Mouse (Mus musculus): ENCODE measurements at regions not wholly inside any gene's neighbourhood (a gene's known extent, or its start where the extent isn't known, plus 50 kb on each side); places are given as distances from the start of the nearest gene placed in this dataset.

DNA sequence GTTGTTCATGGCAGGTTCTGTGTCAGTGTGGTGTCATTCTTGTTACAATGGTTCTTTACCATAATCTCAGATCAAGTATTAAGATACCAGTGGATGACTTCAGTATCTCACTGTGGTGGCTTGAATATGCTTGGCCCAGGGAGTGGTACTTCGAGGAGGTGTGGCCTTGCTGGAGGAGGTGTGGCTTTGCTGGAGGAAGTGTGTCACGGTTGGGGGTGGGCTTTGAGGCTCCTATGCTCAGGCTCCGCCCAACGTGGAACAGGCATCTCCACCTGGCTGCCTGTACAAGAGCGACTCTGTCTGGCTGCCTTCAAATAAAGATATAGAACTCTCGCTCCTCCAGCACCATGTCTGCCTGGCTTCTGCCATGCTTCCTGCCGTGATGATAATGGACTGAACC, 63.6 kb downstream of the Cd2 start:
- TF ChIP-seq POLR2A (IDR thresholded peaks at IDR 0.05; ENCODE audit: extremely low read depth, insufficient read depth, low read length) (no peak), CTCF (IDR thresholded peaks at IDR 0.05; ENCODE audit: low read depth, low read length) (no peak)

Data from liver, adult 2 months (tissue).